Mouse (Mus musculus) intestine, postnatal 0 days (tissue): ENCODE measurements at regions not wholly inside any gene's neighbourhood (a gene's known extent, or its start where the extent isn't known, plus 50 kb on each side); places are given as distances from the start of the nearest gene placed in this dataset.

ENCODE experiments used
- ATAC-seq: fragments of 200-750 bp; cut with Nextera tagmentation; 2 replicates; pipeline ENCODE4 v1.8.0; 2017; ENCODE audit warnings: mild to moderate bottlenecking, moderate TSS enrichment, moderate library complexity
- H3K27ac ChIP-seq: fragments of 300-500 bp; sonication (generic); 2 replicates; pipeline ENCODE4 v1.5.1; 2014; ENCODE audit warnings: mild to moderate bottlenecking, low read depth, low read length, moderate library complexity
- H3K27me3 ChIP-seq: fragments of 300-500 bp; sonication (generic); replicated peaks from 2 replicates; pipeline ENCODE4 v1.6.1; 2014; ENCODE audit warnings: low read length, mixed read lengths; ENCODE audit not compliant: control insufficient read depth, insufficient read depth
- H3K36me3 ChIP-seq: fragments of 300-500 bp; sonication (generic); 2 replicates; pipeline ENCODE4 v1.6.1; 2014; ENCODE audit warnings: mild to moderate bottlenecking, moderate library complexity; ENCODE audit not compliant: control insufficient read depth, insufficient read depth
- H3K4me1 ChIP-seq: fragments of 300-500 bp; sonication (generic); replicated peaks from 2 replicates; pipeline ENCODE4 v1.6.1; 2014; ENCODE audit warnings: antibody characterized with exemption, low read length, mixed read lengths; ENCODE audit not compliant: control insufficient read depth, insufficient read depth
- H3K4me2 ChIP-seq: fragments of 300-500 bp; sonication (generic); replicated peaks from 2 replicates; pipeline ENCODE4 v1.6.1; 2014; ENCODE audit warnings: low read depth, mild to moderate bottlenecking, moderate library complexity
- H3K4me3 ChIP-seq: fragments of 300-500 bp; sonication (generic); 2 replicates; pipeline ENCODE4 v1.5.1; 2014; ENCODE audit warnings: low read depth, low read length
- H3K9ac ChIP-seq: fragments of 300-500 bp; sonication (generic); 2 replicates; pipeline ENCODE4 v1.6.1; 2014; ENCODE audit warnings: mild to moderate bottlenecking, low read depth, low read length
- H3K9me3 ChIP-seq: fragments of 300-500 bp; sonication (generic); 2 replicates; pipeline ENCODE4 v1.6.1; 2016; ENCODE audit warnings: mixed run types; ENCODE audit not compliant: control insufficient read depth
- CTCF ChIP-seq: sonication (generic); IDR thresholded peaks from 2 replicates; pipeline ENCODE4 v1.5.1; 2016; ENCODE audit warnings: low read depth, mild to moderate bottlenecking, control low read depth, antibody characterized with exemption, moderate library complexity
- WGBS: fragments of 180-500 bp; shearing (Covaris S2); extraction: QIAGEN DNeasy Blood & Tissue Kit; methylation state at CpG from one replicate; pipeline ENCODE4 v1.1.7; 2014; 5-methylcytosine and 5-hydroxymethylcytosine counted together

DNA sequence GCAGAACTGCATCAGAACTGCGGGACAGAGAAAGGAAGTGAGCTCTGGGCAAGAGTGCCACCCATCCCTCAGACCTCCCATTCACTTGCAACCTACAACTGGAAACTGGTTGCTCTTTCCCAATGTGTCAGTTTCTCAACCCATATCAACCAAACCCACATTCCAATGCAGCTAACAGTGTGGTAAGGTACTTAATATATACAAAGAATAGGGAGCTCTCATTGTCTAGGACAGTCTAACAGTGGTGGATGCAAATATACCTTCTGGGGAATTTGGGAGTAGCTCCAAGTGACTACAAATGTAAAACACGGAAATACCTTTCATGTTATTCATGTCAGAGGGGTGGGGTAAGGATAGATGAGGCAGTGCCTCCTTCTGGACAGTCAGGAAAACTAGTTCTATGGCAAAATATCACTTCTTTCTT lies 171.0 kb upstream of the Smim15 start:
- H3K4me2 ChIP-seq: no peak overlapping the region
- TF ChIP-seq CTCF: peak; percentile 64
- no peaks in the 10 kb centered on the region for H3K27me3 ChIP-seq
- no peaks in the 10 kb centered on the region for H3K4me1 ChIP-seq
- no peaks in the 10 kb centered on the region for H3K9me3 ChIP-seq
- H3K4me3 ChIP-seq: no peak overlapping the region
- no peak for ATAC-seq
- H3K9ac ChIP-seq: no peak overlapping the region
- H3K36me3 ChIP-seq: no peaks in the 10 kb centered on the region
- 58% methylated on average over 2 of the region's 2 CpGs for WGBS
- no peak overlapping the region for H3K27ac ChIP-seq

DNA sequence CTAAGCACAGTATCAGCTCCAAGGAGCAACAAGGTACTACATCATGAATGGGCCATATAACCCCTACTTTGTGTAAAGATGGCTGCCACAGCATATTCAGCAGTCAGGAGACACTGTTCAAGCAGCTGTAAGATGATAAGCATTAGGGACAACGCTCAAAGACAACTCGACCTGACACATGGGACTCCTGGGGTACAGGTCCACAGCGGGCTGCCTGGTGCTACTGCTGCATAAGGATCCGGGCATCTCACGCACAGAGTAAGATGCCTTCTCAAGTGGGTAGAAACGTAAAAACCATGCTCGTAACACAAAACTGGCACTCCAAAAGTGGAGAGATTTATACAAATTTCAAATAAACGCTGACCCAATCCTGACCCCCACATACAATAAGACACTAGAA lies 171.7 kb upstream of the Smim15 start:
- no peaks in the 10 kb centered on the region for H3K36me3 ChIP-seq
- WGBS: 84% methylated on average over 8 of the region's 8 CpGs
- TF ChIP-seq CTCF: no peak

DNA sequence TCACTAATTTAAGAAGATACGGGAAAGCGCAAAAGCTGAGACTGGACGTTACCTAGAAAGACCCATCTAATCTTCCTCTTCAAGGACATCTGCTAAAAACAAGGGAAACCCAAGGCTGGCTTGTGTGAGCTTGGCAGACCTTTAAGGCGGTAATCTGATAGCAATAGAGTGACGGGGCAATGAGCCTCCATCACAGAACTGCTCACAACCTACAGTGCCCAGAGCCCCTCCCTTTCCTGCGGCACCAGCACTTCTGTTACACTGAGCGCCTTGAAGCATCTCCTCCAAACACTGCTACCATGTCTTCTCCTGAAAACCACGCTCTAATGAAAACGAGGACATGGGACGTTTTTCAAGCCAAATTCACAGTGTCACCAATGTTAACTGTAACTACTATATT lies 172.1 kb upstream of the Smim15 start:
- no peak for TF ChIP-seq CTCF
- ATAC-seq: no peak

More for the DNA sequence above, 171.7 kb upstream of the Smim15 start:
- Histone ChIP-seq H3K4me3 (no peak overlapping the region), H3K4me1 (no peaks in the 10 kb centered on the region), H3K4me2 (no peak overlapping the region), H3K9ac (no peak overlapping the region), H3K27ac (no peak overlapping the region), H3K27me3 (no peaks in the 10 kb centered on the region), H3K9me3 (no peaks in the 10 kb centered on the region)
- no peak for ATAC-seq

DNA sequence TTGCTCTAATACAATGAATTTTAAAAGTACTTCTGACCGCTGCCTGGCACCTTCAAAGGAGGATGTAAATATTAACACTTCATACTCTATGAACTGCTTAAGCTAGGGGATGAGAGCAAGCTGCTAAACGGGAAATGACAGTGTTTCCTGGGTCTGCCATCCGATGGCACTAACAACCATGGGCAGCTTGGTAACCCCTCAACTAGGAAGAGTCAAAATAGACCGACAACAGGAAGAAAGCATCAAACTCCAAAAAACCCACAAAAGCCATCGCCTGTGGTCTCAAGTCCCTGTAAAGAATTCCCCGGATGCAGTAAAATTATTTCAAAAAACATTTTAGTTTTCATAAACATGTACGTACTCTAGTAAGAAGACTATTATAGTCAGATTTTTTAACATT lies 175.3 kb upstream of the Smim15 start:
- Histone ChIP-seq H3K27me3 (no peaks in the 10 kb centered on the region), H3K36me3 (no peaks in the 10 kb centered on the region), H3K27ac (no peak overlapping the region), H3K9me3 (no peaks in the 10 kb centered on the region), H3K9ac (no peak overlapping the region), H3K4me1 (no peaks in the 10 kb centered on the region), H3K4me2 (no peak overlapping the region), H3K4me3 (no peak overlapping the region)
- no peak for TF ChIP-seq CTCF
- ATAC-seq: no peak
- 83% methylated on average over 7 of the region's 7 CpGs for WGBS

More for the DNA sequence above, 172.1 kb upstream of the Smim15 start:
- Histone ChIP-seq H3K4me2 (no peak overlapping the region), H3K27me3 (no peaks in the 10 kb centered on the region), H3K4me3 (no peak overlapping the region), H3K36me3 (no peaks in the 10 kb centered on the region), H3K9me3 (no peaks in the 10 kb centered on the region), H3K27ac (no peak overlapping the region), H3K9ac (no peak overlapping the region), H3K4me1 (no peaks in the 10 kb centered on the region)
- WGBS: 72% methylated on average over 10 of the region's 10 CpGs

DNA sequence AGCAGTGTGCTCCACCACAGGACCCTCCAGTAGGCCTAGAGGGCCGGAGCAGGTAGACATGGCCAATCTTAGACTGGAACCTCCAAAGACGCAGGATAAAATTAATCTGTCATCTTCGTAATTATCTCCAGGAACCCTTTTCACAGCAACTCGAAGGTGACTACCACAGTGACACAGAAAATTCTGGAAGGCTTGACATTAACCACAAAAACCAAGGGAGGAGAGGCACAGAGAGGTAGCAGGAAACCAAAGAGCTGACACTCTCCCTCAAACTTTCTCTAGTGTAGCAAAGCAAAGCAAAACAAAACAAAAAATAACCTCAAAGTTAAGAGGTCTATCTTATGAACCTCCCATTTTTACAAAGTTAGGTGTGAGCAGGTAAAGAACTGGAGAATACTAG lies 177.4 kb upstream of the Smim15 start:
- no peaks in the 10 kb centered on the region for H3K27me3 ChIP-seq
- H3K4me1 ChIP-seq: no peaks in the 10 kb centered on the region
- H3K4me2 ChIP-seq: no peak overlapping the region
- no peak for TF ChIP-seq CTCF
- H3K9me3 ChIP-seq: no peaks in the 10 kb centered on the region
- H3K27ac ChIP-seq: no peak overlapping the region
- WGBS: 93% methylated on average over 4 of the region's 4 CpGs
- no peak for ATAC-seq
- H3K36me3 ChIP-seq: no peaks in the 10 kb centered on the region
- H3K9ac ChIP-seq: no peak overlapping the region
- H3K4me3 ChIP-seq: no peak overlapping the region

DNA sequence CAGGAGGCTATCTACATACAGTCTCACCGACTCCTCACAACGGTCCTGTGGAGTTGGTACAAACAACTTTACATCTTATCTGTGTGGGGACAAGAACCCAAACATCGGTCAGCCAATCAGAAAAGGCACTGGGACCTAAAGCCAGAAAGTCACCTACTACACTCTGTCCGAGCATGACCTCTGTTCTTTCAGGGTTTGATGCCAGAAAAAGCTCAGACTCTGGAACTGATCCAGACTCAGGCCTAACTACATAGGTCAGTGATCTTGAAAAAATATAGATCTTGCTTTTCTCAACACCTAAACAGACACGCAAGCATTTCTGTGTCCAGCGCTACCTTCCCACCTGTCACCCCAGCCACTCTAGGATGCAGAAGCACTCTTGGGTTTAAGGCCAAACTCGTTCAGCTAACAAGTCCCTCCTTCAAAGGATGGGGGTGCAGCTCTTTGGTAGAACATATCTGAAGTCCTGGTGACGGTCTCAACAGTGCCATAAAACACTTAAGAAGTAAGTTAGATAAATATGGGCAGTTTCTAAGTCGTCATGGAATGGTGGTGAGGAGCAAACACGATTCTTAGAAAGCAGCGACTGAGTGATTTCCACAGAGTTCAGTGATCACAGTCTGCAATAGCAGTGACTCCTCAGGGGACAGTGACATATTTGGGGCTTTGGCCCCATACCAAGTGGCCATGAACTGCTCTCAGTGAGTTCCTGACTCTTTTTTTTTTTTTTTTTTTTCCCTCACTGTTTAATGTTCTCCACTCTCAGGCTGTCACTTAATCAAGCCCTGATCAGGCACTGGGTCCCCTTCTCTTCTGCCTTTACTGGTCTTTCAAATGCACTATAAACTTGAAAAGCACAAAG lies 181.2 kb upstream of the Smim15 start:
- no peak for ATAC-seq
- H3K9ac ChIP-seq: no peak overlapping the region
- H3K4me1 ChIP-seq: no peaks in the 10 kb centered on the region
- WGBS: 46% methylated on average over 11 of the region's 11 CpGs
- H3K4me3 ChIP-seq: no peak overlapping the region
- H3K27me3 ChIP-seq: no peaks in the 10 kb centered on the region
- TF ChIP-seq CTCF: no peak
- H3K9me3 ChIP-seq: no peaks in the 10 kb centered on the region
- no peaks in the 10 kb centered on the region for H3K36me3 ChIP-seq
- no peak overlapping the region for H3K4me2 ChIP-seq
- no peak overlapping the region for H3K27ac ChIP-seq
